Mouse (Mus musculus): ENCODE data around the gene Cyb5d1. TPM values are rescaled to one million over a fixed set of nuclear protein-coding genes. Genes with fewer than 3 reads are reported as not detected.

Gene Cyb5d1
- polyA plus RNA-seq, 1 experiment from 2014 or later = 51.6 TPM

DNA sequence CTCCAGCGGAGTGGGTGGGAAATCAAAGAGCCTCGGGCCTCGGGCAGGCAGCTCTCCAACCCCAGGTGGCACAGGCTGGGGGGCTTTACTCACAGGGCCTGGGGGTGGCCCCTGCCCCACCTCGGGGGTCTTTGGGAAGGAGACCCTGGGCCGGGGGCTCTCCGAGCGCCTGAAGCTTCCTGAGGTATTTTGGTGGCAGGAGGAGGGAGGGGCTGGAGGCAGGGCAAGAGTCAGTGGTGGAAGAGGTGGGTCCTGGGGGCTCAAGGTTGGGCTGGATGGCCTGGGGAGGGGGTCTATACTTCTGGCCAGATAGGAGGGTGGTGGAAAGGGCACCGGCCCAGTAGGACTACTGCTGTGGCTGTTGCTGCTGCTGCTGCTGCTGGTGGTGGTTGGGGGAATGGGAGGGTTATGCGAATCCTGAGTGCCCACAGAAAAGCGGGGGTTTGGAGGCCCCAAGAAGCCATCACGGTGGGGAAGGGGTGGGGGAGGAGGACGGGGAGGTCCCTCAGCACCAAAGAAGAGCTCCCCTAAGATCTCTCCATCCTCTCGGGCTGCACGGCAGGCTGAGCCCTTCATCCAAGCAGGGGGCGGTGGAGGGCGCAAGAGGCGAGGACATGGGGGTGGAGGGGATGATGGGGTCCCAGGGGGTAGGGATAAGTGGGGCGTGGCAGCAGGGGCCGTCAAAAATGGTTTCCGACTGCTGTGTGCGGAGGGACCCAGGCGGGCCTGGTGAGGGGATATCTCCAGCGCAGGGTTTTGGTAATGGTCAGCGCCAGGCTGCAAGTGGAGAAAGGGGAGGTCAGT is 10.2 kb upstream of the Cyb5d1 start:
- peaks cover 3% of the 10 kb centered on the region; the same call in 1 of the 2 replicates for H3K27me3 ChIP-seq (ENCODE audit: low read depth, poor library complexity, severe bottlenecking)
- peaks cover 45% of the 10 kb centered on the region for H3K4me1 ChIP-seq
- no peaks in the 10 kb centered on the region for H3K9me3 ChIP-seq (replicated peaks)
- no peak for DNase-seq (ENCODE audit: low spot score)
- WGBS = 91% methylated on average over 24 of the region's 24 CpGs
- peaks cover 79% of the 10 kb centered on the region for H3K36me3 ChIP-seq
- H3K4me3 ChIP-seq = peak overlapping the region; percentile 21; the same call in 1 of the 2 replicates
- no peak overlapping the region for H3K27ac ChIP-seq

- H3K27ac ChIP-seq = no peak overlapping the region
- WGBS = 91% methylated on average over 24 of the region's 24 CpGs
- no peak for DNase-seq (ENCODE audit: low spot score)
- peak overlapping the region; percentile 21; the same call in 1 of the 2 replicates for H3K4me3 ChIP-seq
- peaks cover 11% of the 10 kb centered on the region; the same call in 1 of the 2 replicates for H3K27me3 ChIP-seq (ENCODE audit: low read depth, poor library complexity, severe bottlenecking)
- H3K4me1 ChIP-seq = peaks cover 46% of the 10 kb centered on the region
- no peaks in the 10 kb centered on the region for H3K9me3 ChIP-seq (replicated peaks)
- peaks cover 87% of the 10 kb centered on the region for H3K36me3 ChIP-seq
Measured at GRCm38 (mm10) chr11:69404595-69405396, 9.4 kb upstream of the Cyb5d1 start.

DNA sequence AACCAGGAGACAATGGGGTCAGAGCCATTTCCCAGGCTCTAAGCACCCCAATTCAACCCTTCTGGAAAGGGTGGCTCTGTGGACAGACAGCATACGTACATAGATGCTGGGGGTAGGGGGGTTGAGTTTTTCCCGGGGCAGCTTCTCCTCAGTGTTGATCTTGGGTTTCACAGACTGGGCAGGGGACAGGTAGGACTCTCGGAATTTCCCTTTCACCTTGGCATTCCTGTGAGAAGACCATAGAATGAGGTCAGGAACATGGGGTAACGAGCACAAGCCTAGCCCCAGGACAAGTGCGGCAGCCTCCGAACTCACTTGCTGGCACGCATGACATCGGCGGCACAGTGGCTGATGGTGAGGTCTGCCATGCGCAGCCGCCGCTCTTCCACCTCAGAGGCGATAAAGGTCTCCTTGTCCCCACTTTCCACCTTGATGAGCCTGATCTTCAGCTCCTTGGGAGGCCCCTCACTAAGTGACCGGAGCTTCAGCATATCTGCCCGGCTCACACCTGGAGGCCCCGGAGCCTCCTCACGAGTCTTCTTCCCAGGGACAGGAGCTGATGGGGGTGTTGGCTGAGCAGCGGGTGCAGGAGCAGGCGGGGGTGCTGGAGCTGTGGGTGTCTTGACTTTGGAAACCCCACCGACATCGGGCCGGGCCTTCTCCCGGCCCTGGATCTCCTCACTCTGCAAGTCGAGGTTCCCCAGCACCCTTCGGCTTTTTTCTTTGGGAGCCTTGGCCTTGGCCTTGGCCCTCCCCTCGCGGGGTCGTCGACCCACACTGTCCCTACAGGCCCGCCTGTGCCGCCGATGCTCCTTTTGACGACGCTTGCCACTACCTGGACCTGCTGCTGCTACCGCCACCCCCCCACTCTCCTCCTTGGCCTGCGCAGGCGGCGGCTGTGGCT is 8.5 kb upstream of the Cyb5d1 start:
- no peaks in the 10 kb centered on the region for H3K9me3 ChIP-seq (replicated peaks)
- H3K4me3 ChIP-seq = peak overlapping the region; percentile 10; the same call in 1 of the 2 replicates
- no peak for DNase-seq (ENCODE audit: low spot score)
- no peak overlapping the region for H3K27ac ChIP-seq
- peaks cover 48% of the 10 kb centered on the region for H3K4me1 ChIP-seq
- peaks cover 91% of the 10 kb centered on the region for H3K36me3 ChIP-seq
- peaks cover 13% of the 10 kb centered on the region; the same call in 1 of the 2 replicates for H3K27me3 ChIP-seq (ENCODE audit: low read depth, poor library complexity, severe bottlenecking)
- 93% methylated on average over 36 of the region's 38 CpGs for WGBS

- peaks cover 50% of the 10 kb centered on the region for H3K4me1 ChIP-seq
- no peak overlapping the region for H3K27ac ChIP-seq
- H3K9me3 ChIP-seq (replicated peaks) = no peaks in the 10 kb centered on the region
- peaks cover 78% of the 10 kb centered on the region for H3K36me3 ChIP-seq
- 81% methylated on average over 12 of the region's 12 CpGs for WGBS
- H3K27me3 ChIP-seq (ENCODE audit: low read depth, poor library complexity, severe bottlenecking) = peaks cover 13% of the 10 kb centered on the region; the same call in 1 of the 2 replicates
- peak overlapping the region; percentile 21; the same call in 1 of the 2 replicates for H3K4me3 ChIP-seq
- DNase-seq (ENCODE audit: low spot score) = no peak
Measured at GRCm38 (mm10) chr11:69401987-69402386, 6.6 kb upstream of the Cyb5d1 start.

- no peaks in the 10 kb centered on the region for H3K9me3 ChIP-seq (replicated peaks)
- peak overlapping the region; percentile 21 for H3K4me3 ChIP-seq
- peaks cover 13% of the 10 kb centered on the region; the same call in 1 of the 2 replicates for H3K27me3 ChIP-seq (ENCODE audit: low read depth, poor library complexity, severe bottlenecking)
- WGBS = 18% methylated on average over 22 of the region's 22 CpGs
- peak; percentile 90 for DNase-seq (ENCODE audit: low spot score)
- no peak overlapping the region for H3K27ac ChIP-seq
- H3K4me1 ChIP-seq = peaks cover 58% of the 10 kb centered on the region
- H3K36me3 ChIP-seq = peaks cover 71% of the 10 kb centered on the region
Measured at GRCm38 (mm10) chr11:69401210-69401637, 5.8 kb upstream of the Cyb5d1 start.

DNA sequence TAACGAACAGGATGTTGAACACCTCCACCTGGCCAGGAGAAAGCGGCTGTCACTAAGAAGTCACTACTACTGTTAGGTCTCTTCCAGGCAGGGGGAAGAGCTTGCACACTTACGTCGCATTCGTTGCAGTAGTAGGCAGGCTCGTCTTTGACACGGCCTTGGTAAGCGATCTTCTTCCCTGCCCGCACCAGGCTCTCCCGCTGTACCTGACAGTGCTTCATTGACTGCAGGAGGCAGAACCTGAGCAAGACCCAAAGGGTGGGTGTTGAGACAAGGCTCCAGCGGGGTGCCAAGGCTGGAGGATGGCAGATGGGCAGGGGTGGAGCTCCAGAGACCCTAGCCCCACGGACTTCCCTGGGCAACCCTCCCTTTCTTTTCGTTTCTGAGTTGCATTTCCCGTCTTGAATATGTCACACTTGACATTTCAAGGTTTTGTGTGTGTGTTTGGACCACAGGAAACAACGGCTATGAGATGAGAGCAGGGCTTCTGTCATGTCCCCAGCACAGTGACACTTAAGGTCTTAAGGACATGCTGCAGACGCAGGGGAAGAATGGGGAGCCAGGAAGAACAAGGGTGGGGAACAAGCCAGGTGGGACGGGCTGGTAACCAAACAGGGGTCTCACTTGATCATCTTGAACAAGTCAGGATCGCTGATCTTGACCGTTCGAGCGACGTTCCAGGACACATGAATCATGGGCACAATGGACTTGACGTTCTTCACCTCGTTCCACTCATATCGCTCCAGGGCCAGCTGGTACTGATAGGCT is 4.8 kb upstream of the Cyb5d1 start:
- Histone ChIP-seq H3K9me3 (replicated peaks) (no peaks in the 10 kb centered on the region), H3K27me3 (ENCODE audit: low read depth, poor library complexity, severe bottlenecking) (peaks cover 13% of the 10 kb centered on the region; the same call in 1 of the 2 replicates), H3K27ac (peak overlapping the region; percentile 47), H3K4me3 (peak overlapping the region; percentile 69), H3K36me3 (peaks cover 61% of the 10 kb centered on the region), H3K4me1 (peaks cover 62% of the 10 kb centered on the region)
- WGBS = 76% methylated on average over 25 of the region's 25 CpGs
- peak; percentile 62 for DNase-seq (ENCODE audit: low spot score)

GRCm38 (mm10) chr11:69399201-69400082 is 4.0 kb upstream of the Cyb5d1 start:
- WGBS = 13% methylated on average over 66 of the region's 66 CpGs
- DNase-seq (ENCODE audit: low spot score) = peak; percentile 70
- Histone ChIP-seq H3K4me1 (peaks cover 59% of the 10 kb centered on the region), H3K27me3 (ENCODE audit: low read depth, poor library complexity, severe bottlenecking) (peaks cover 13% of the 10 kb centered on the region; the same call in 1 of the 2 replicates), H3K27ac (peak overlapping the region; percentile 47), H3K36me3 (peaks cover 53% of the 10 kb centered on the region), H3K9me3 (replicated peaks) (no peaks in the 10 kb centered on the region), H3K4me3 (peak overlapping the region; percentile 69)

- peaks cover 13% of the 10 kb centered on the region; the same call in 1 of the 2 replicates for H3K27me3 ChIP-seq (ENCODE audit: low read depth, poor library complexity, severe bottlenecking)
- H3K36me3 ChIP-seq = peaks cover 45% of the 10 kb centered on the region
- peak; percentile 55 for DNase-seq (ENCODE audit: low spot score)
- peaks cover 62% of the 10 kb centered on the region for H3K4me1 ChIP-seq
- H3K4me3 ChIP-seq = peak overlapping the region; percentile 69
- 16% methylated on average over 21 of the region's 21 CpGs for WGBS
- H3K27ac ChIP-seq = peak overlapping the region; percentile 98; the same call in 1 of the 2 replicates
- no peaks in the 10 kb centered on the region for H3K9me3 ChIP-seq (replicated peaks)
Measured at GRCm38 (mm10) chr11:69398486-69399200, 3.2 kb upstream of the Cyb5d1 start.

- Histone ChIP-seq H3K27ac (peak within 1 kb of the TSS; percentile 98), H3K9me3 (replicated peaks) (no peaks in the 10 kb centered on the region), H3K36me3 (peaks cover 39% of the 10 kb centered on the region), H3K4me3 (peak within 1 kb of the TSS; percentile 69), H3K27me3 (ENCODE audit: low read depth, poor library complexity, severe bottlenecking) (peaks cover 13% of the 10 kb centered on the region; the same call in 1 of the 2 replicates), H3K4me1 (peaks cover 62% of the 10 kb centered on the region)
- DNase-seq (ENCODE audit: low spot score) = no peak
- 6% methylated on average over 16 of the region's 16 CpGs for WGBS
Measured at GRCm38 (mm10) chr11:69398059-69398458, 2.6 kb upstream of the Cyb5d1 start, which contains the start of gene Tmem88. Gene Tmem88 (minus strand): TSS chr11:69398234.

- WGBS = 7% methylated on average over 24 of the region's 24 CpGs
- H3K36me3 ChIP-seq = peaks cover 37% of the 10 kb centered on the region
- H3K27ac ChIP-seq = peak overlapping the region; percentile 98
- peaks cover 62% of the 10 kb centered on the region for H3K4me1 ChIP-seq
- peak overlapping the region; percentile 69 for H3K4me3 ChIP-seq
- peaks cover 13% of the 10 kb centered on the region; the same call in 1 of the 2 replicates for H3K27me3 ChIP-seq (ENCODE audit: low read depth, poor library complexity, severe bottlenecking)
- DNase-seq (ENCODE audit: low spot score) = peak; percentile 70
- H3K9me3 ChIP-seq (replicated peaks) = no peaks in the 10 kb centered on the region
Measured at GRCm38 (mm10) chr11:69397581-69398057, 2.2 kb upstream of the Cyb5d1 start.

All from limb, embryonic 10.5 days (tissue).